ENCODE assay signal across 16 mouse cellular contexts in the genomic region with DNA sequence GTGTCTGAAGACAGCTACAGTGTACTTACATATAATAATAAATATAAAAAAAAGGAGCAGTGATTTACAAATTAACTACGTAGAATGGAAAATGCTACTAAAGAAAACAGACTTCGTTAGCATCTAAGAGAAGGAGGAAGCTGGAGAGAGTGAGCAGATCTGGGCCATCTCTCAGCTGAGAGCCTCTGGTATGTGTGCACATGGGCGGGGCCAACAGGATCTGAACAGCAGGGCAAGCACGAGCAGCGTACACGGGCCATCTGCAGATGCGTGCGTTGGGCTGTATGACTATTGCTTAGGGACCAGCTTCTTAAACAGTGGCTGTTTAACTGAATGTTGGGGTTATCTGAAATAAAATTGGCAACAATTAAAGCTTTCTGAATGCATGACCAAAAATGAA. TPM values are rescaled to one million over a fixed set of nuclear protein-coding genes. Genes with fewer than 3 reads are reported as not detected.
A peak's percentile ranks its signal among the peaks of the same experiment; 100 is the strongest.
DNase-seq lines count a peak whose midpoint lies in the region; ATAC-seq and TF ChIP-seq lines count a peak whose summit lies in the region.
"Had no signal": no experiment of that assay in that cellular context is flagged by ENCODE, and none has a peak within 500 bp of the region (broad histone marks: within the 10 kb centered on the region; RNA-seq: fewer than 3 reads in every experiment).

No protein-coding gene starts in this region.

- no peak for TF ChIP-seq EP300 in lung, postnatal 0 days (IDR thresholded peaks at IDR 0.05)
- no peak for TF ChIP-seq EP300 in stomach, postnatal 0 days (optimal IDR thresholded peaks at IDR 0.05)

- H3K4me2 ChIP-seq in kidney, embryonic 16.5 days (replicated peaks; ENCODE audit: low read depth, low read length): no peak overlapping the region
- no peak overlapping the region for H3K4me2 ChIP-seq in lung, postnatal 0 days (replicated peaks; ENCODE audit: low read depth, low read length)
- H3K4me2 ChIP-seq in stomach, postnatal 0 days (replicated peaks; ENCODE audit: low read depth): no peak overlapping the region
- H3K4me2 ChIP-seq: embryonic facial prominence, embryonic 13.5 days; liver, embryonic 12.5 days; midbrain, embryonic 15.5 days; neural tube, embryonic 13.5 days had no signal

- no peak for TF ChIP-seq POLR2A in kidney, adult 2 months (IDR thresholded peaks at IDR 0.05; ENCODE audit: low read depth, low read length)

- H3K27ac ChIP-seq in kidney, adult 2 months (ENCODE audit: insufficient read depth, low read depth, low read length): peak overlapping the region; percentile 51
- H3K27ac ChIP-seq in kidney, embryonic 16.5 days (ENCODE audit: low read length): no peak overlapping the region
- H3K27ac ChIP-seq in lung, postnatal 0 days (ENCODE audit: low read length): no peak overlapping the region
- H3K27ac ChIP-seq in stomach, postnatal 0 days (replicated peaks): peak overlapping the region; percentile 26
- H3K27ac ChIP-seq: embryonic facial prominence, embryonic 13.5 days; liver, embryonic 12.5 days; midbrain, embryonic 15.5 days; neural tube, embryonic 13.5 days had no signal

- H3K27me3 ChIP-seq in kidney, adult 2 months (replicated peaks; ENCODE audit: control insufficient read depth, insufficient read depth, low read length): no peaks in the 10 kb centered on the region
- no peaks in the 10 kb centered on the region for H3K27me3 ChIP-seq in kidney, embryonic 16.5 days (ENCODE audit: insufficient read depth, low read length)
- H3K27me3 ChIP-seq in lung, postnatal 0 days (replicated peaks; ENCODE audit: insufficient read depth, low read length): no peaks in the 10 kb centered on the region
- no peaks in the 10 kb centered on the region for H3K27me3 ChIP-seq in stomach, postnatal 0 days (ENCODE audit: control insufficient read depth, insufficient read depth, low read length)
- H3K27me3 ChIP-seq: CH12.LX; embryonic facial prominence, embryonic 13.5 days; liver, embryonic 12.5 days; midbrain, embryonic 15.5 days; neural tube, embryonic 13.5 days had no signal

- H3K4me1 ChIP-seq in kidney, adult 2 months (ENCODE audit: control insufficient read depth, insufficient read depth, low read length): no peaks in the 10 kb centered on the region; the same call in 1 of the 2 replicates
- peaks cover 10% of the 10 kb centered on the region for H3K4me1 ChIP-seq in kidney, embryonic 16.5 days (ENCODE audit: insufficient read depth, low read length)
- H3K4me1 ChIP-seq in lung, postnatal 0 days (ENCODE audit: insufficient read depth, low read depth, low read length): peaks cover 25% of the 10 kb centered on the region
- H3K4me1 ChIP-seq in stomach, postnatal 0 days (replicated peaks; ENCODE audit: control insufficient read depth, insufficient read depth): peaks cover 6% of the 10 kb centered on the region; the same call in 1 of the 2 replicates
- H3K4me1 ChIP-seq: midbrain, embryonic 15.5 days; neural tube, embryonic 13.5 days had no signal

- 56% methylated on average over 8 of the region's 8 CpGs for whole genome bisulfite sequencing in kidney, adult 2 months
- 71% methylated on average over 8 of the region's 8 CpGs for WGBS in kidney, embryonic 16.5 days
- 39% methylated on average over 8 of the region's 8 CpGs for WGBS in lung, postnatal 0 days
- 36% methylated on average over 8 of the region's 8 CpGs for WGBS in stomach, postnatal 0 days

- no peak for ATAC-seq in kidney, embryonic 16.5 days (ENCODE audit: low FRiP score, low TSS enrichment)
- ATAC-seq in lung, postnatal 0 days: no peak
- peak; percentile 66 for ATAC-seq in stomach, postnatal 0 days (ENCODE audit: low FRiP score, low TSS enrichment)
- ATAC-seq: forebrain, postnatal 0 days; liver, embryonic 12.5 days; midbrain, embryonic 15.5 days had no signal

- H3K9ac ChIP-seq in kidney, embryonic 16.5 days (replicated peaks; ENCODE audit: low read length): no peak overlapping the region
- no peak overlapping the region for H3K9ac ChIP-seq in lung, postnatal 0 days (replicated peaks; ENCODE audit: low read depth)
- H3K9ac ChIP-seq in stomach, postnatal 0 days (ENCODE audit: low read length): no peak overlapping the region
- H3K9ac ChIP-seq: embryonic facial prominence, embryonic 13.5 days; forebrain, postnatal 0 days; liver, embryonic 12.5 days; midbrain, embryonic 15.5 days; neural tube, embryonic 13.5 days had no signal

- no peaks in the 10 kb centered on the region for H3K36me3 ChIP-seq in kidney, adult 2 months (ENCODE audit: control insufficient read depth, insufficient read depth, low read length)
- H3K36me3 ChIP-seq in kidney, embryonic 16.5 days (ENCODE audit: insufficient read depth, low read length): no peaks in the 10 kb centered on the region; the same call in 1 of the 2 replicates
- 0 out of 2 replicates have a peak, but pooled peaks cover 4% of the 10 kb centered on the region for H3K36me3 ChIP-seq in lung, postnatal 0 days (ENCODE audit: insufficient read depth, low read length)
- 0 out of 2 replicates have a peak, but pooled peaks cover 5% of the 10 kb centered on the region for H3K36me3 ChIP-seq in stomach, postnatal 0 days (ENCODE audit: control insufficient read depth, insufficient read depth, low read length)
- H3K36me3 ChIP-seq: midbrain, embryonic 15.5 days; neural tube, embryonic 13.5 days had no signal

- DNase-seq in kidney, adult 2 months: peak; percentile 33
- DNase-seq in urinary bladder, postnatal 36 days (ENCODE audit: low spot score in 2 of 2): peak; percentile 37 to 58
- DNase-seq in urinary bladder, postnatal 10 days (ENCODE audit: low spot score): no peak
- peak; percentile 51 for DNase-seq in lung, postnatal 0 days (ENCODE audit: low spot score)
- DNase-seq in stomach, postnatal 0 days (ENCODE audit: low spot score): peak; percentile 60
- no peak for DNase-seq in adipocyte (ENCODE audit: low spot score)
- DNase-seq in layer of hippocampus, adult 8-10 months (ENCODE audit: low spot score in 2 of 2): no peak
- DNase-seq: cerebellum, adult 9-11 months; forebrain, postnatal 0 days; kidney, postnatal 10 days had no signal

- H3K9me3 ChIP-seq in kidney, embryonic 16.5 days (ENCODE audit: low read length): no peaks in the 10 kb centered on the region
- no peaks in the 10 kb centered on the region for H3K9me3 ChIP-seq in lung, postnatal 0 days (ENCODE audit: low read length)
- H3K9me3 ChIP-seq in stomach, postnatal 0 days (ENCODE audit: control insufficient read depth, low read length): no peaks in the 10 kb centered on the region
- H3K9me3 ChIP-seq: embryonic facial prominence, embryonic 13.5 days; liver, embryonic 12.5 days; midbrain, embryonic 15.5 days; neural tube, embryonic 13.5 days had no signal

- H3K4me3 ChIP-seq in kidney, adult 2 months (ENCODE audit: insufficient read depth, low read depth, low read length): no peak overlapping the region
- H3K4me3 ChIP-seq in kidney, embryonic 16.5 days (ENCODE audit: low read length): no peak overlapping the region
- H3K4me3 ChIP-seq in lung, postnatal 0 days (ENCODE audit: low read depth, low read length): no peak overlapping the region
- H3K4me3 ChIP-seq in stomach, postnatal 0 days (ENCODE audit: low read depth, low read length): no peak overlapping the region
- H3K4me3 ChIP-seq: embryonic facial prominence, embryonic 13.5 days; liver, embryonic 12.5 days; midbrain, embryonic 15.5 days; neural tube, embryonic 13.5 days had no signal

- TF ChIP-seq CTCF in kidney, adult 2 months (conservative IDR thresholded peaks at IDR 0.05; ENCODE audit: insufficient read depth, insufficient read length, low read depth, low read length): no peak
- no peak for TF ChIP-seq CTCF in lung, postnatal 0 days (IDR thresholded peaks at IDR 0.05)
- no peak for TF ChIP-seq CTCF in stomach, postnatal 0 days (IDR thresholded peaks at IDR 0.05; ENCODE audit: low read depth)

RNA-seq across cellular contexts. Expression of a gene that starts 56.5 kb away (rescaled TPM):
- 36.5 and 38.2 TPM in 2 replicates for polyA plus RNA-seq in kidney, adult 2 months (2012; rRNA removed)
- 50.4 and 54.0 TPM in 2 replicates for polyA plus RNA-seq in kidney, embryonic 16.5 days (2015; fragmentation: Nextera tagmentation; extraction: Ambion mirVana)
- polyA plus RNA-seq in lung, postnatal 0 days (2015; fragmentation: Nextera tagmentation; extraction: Ambion mirVana): 228 and 262 TPM in 2 replicates
- 65.6 and 75.1 TPM in 2 replicates for polyA plus RNA-seq in stomach, postnatal 0 days (2015; fragmentation: Nextera tagmentation; extraction: Ambion mirVana)
- total RNA-seq in layer of hippocampus, adult 8-10 months (2022): 10 to 100 TPM in 2 of 4 experiments, 1 to 10 TPM in 2; 7.9 to 19.0 (median 12.0) TPM

Comparison
In these comparisons a context has a peak if more than half of its experiments do, and no peak if none do; other contexts are left out.
1. DNase-seq: peak in kidney, adult 2 months (single experiment), urinary bladder, postnatal 36 days (2 of 2), lung, postnatal 0 days (single experiment) and stomach, postnatal 0 days (single experiment); none in urinary bladder, postnatal 10 days (single experiment), adipocyte (single experiment) and layer of hippocampus, adult 8-10 months (0 of 2).
2. H3K27ac ChIP-seq: peak in kidney, adult 2 months (single experiment) and stomach, postnatal 0 days (single experiment); none in kidney, embryonic 16.5 days (single experiment) and lung, postnatal 0 days (single experiment).